Mouse (Mus musculus): ENCODE measurements around the gene Ccr4.

- TF ChIP-seq CTCF (IDR thresholded peaks at IDR 0.05; ENCODE audit: low read depth, low read length) (no peak), POLR2A (IDR thresholded peaks at IDR 0.05; ENCODE audit: extremely low read depth, insufficient read depth, low read length) (no peak)
Measured at GRCm38 (mm10) chr9:114525073-114525633, 20.4 kb upstream of the Ccr4 start.
